Mouse (Mus musculus) Muller cell, postnatal 12 days (primary cell): Measurements from ENCODE around the gene Acot10.
"Not testable (repeated sequence)": the region's sequence is repeated elsewhere in the genome, so short reads cannot be mapped to it uniquely, and the experiment has no call there.

Experiments
- DNase-seq: peaks from one replicate; pipeline ENCODE4 v3.0.0-alpha.2; 2015; ENCODE audit errors: inconsistent ontology term

Acot10 gene

GRCm38 (mm10) chr15:20666650-20667049 is at the start of gene Acot10:
Gene Acot10 (minus strand): TSS chr15:20666750.
- DNase-seq, result no peak

GRCm38 (mm10) chr15:20711859-20712258 is 45.3 kb upstream of the Acot10 start:
- no peak for DNase-seq

GRCm38 (mm10) chr15:20696229-20696628 is 29.7 kb upstream of the Acot10 start:
- DNase-seq, result no peak

GRCm38 (mm10) chr15:20684200-20684599 is 17.6 kb upstream of the Acot10 start:
- DNase-seq, result no peak

- DNase-seq, result no peak
Measured at GRCm38 (mm10) chr15:20682719-20683118, 16.2 kb upstream of the Acot10 start.

- not testable (repeated sequence) for DNase-seq
Measured at GRCm38 (mm10) chr15:20669507-20669906, 3.0 kb upstream of the Acot10 start.

- no peak for DNase-seq
Measured at GRCm38 (mm10) chr15:20667989-20668388, 1.4 kb upstream of the Acot10 start.

- DNase-seq, result no peak
Measured at GRCm38 (mm10) chr15:20667350-20667749, 800 bp upstream of the Acot10 start.

- no peak for DNase-seq
Measured at GRCm38 (mm10) chr15:20660221-20660620, 6.3 kb downstream of the Acot10 start.

- no peak for DNase-seq
Measured at GRCm38 (mm10) chr15:20642905-20643414, 23.6 kb downstream of the Acot10 start.

GRCm38 (mm10) chr15:20639155-20639554 is 27.4 kb downstream of the Acot10 start:
- DNase-seq, result no peak

- DNase-seq, result no peak
Measured at GRCm38 (mm10) chr15:20634593-20634992, 32.0 kb downstream of the Acot10 start.
